Mouse (Mus musculus): ENCODE measurements around the gene Tnfrsf1a.
A peak's percentile ranks its signal among the peaks of the same experiment; 100 is the strongest.

Tnfrsf1a gene

DNA sequence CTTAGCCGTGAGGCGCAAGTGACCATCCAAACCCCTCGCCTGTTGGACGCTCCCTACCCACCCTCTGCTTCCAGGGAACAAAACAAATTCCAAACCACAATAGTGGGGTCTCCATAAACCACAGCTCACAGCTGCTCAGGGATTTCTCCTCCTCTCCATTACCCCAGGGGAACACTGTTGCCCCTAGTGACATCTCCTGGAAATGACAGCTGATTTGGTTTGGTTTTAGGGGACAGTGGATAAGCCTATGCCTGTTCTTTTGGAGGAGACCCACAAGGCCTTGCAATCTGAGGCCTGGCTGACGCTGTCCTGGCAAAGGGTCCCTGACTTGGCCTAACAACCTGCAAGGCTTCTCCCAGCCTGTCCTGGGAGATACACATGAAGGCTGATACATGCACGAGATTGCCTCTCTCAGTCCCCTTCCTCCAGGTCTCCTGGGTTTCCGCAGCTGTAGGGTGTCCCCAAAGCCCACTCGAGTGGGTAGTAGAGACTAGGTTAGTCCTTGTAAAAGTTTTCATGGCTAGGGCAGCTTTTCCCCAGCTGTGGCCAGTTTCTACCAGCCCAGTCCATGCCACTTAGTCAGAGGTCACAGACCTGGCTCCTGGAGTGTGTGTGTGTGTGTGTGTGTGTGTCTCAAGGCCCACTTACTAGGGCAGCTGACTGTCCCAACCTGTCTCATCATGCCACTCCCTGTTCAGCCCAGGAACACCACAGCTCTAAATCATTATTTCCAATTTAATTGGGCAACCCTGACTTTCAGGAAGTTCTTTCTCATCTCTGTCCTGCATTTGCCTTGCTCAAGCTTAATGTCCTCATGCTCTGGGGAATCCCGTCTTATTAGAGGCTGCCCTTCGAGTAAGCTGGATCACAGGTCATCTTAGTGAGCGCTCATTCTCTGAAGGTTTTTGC is 36.2 kb downstream of the Tnfrsf1a start:
- peak; percentile 45 for DNase-seq (ENCODE audit: low read depth)

DNA sequence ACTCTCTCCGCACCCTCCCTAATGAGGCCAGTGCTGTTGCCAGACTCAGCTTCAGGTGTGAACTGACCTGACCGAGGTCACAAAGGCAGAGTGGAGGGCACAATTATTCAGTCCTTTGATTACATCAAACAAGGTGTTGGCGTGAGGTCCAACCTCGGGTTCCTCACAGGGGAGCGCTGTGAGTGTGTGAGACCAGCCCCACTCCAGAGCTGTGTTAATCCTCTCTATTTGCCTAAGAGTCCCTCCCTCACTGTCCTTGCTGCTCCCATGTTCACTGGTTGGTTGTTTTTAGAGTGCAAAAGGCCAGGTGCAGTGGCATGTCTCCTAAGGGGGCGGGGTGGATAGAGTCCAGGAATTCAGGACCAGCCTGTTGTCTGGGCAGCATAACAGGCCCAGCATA is 36.9 kb downstream of the Tnfrsf1a start:
- no peak for DNase-seq (ENCODE audit: low read depth)

DNA sequence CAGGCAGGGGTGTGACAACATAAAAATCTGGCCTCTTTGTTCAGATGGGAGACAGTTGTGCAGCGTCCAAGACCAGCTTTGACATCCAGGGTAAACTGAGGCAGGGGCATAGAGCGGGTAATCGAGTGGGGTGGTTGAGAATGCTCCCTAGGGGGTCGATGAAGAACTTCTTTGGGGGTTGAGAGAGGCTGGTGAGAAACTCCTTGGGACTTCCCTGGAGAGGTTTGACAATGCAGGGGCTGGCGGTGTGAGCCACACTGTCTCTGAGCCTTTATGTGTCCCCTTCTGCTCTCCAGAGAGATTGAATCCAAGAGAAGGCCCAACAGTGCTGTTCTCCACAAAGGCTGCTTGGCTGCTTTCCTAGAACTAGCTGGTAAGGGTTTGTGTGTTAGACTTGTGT is 40.7 kb downstream of the Tnfrsf1a start:
- no peak for DNase-seq (ENCODE audit: low read depth)

DNA sequence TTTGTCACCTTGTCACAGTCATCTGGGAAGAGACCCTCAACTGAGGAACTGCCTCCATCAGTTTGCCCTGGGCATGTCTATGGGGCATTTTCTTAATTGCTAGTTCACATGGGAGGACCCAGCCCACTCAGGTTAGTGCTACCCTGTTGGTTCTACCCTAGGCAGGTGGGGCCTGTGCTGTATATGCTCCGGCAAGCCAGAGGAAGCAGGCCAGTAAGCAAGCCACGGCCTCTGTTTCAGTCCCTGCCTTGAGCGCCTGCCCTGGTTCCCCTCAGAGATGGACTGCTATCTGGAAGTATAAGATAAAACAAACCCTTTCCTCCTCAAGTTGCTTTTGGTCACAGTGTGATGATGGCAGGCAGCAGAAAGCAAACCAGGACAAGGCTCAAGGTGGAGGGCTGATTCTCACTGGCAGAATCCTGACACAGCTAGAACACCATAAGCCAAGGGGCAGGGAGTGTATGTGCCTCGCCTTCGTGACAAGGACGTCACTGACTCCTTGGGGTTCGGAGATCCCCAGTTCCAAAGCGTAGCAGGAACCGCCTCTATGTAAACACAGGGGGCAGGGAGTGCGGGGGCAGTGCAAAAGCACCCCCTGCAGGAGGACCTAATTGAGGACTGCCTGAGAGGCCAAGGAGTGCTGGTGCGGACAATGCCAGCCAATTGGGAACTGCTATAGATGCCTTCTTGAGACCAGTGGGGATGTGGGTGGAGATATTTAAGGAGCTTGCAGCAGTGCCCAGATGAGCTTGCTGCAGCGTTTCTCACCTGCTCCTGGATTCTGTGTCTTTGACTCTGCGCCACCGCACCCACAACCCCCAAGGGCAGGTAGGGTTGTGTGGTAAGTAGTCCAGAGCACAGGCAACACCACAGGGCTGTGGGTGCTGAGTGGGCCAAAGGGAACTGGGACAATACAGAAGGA is 56.6 kb downstream of the Tnfrsf1a start:
- no peak for DNase-seq (ENCODE audit: low read depth)

DNA sequence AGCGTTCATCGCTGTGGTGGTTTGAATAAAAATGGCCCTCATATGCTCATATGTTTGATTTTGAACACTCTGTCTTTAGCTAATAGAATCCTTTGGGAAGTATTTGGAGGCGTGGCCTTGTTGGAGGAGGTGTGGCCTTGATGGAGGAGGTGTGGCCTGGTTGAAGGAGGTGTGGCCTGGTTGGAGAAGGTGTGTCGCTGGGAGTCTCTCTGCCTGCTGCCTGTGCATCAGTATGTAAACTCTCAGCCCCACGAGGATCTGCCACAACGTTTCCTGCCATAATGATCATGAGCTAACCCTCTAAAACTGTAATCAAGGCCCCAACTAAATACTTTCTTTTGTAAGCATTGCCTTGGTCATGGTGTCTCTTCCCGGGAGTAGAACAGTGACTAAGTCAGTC is 58.1 kb downstream of the Tnfrsf1a start:
- DNase-seq (ENCODE audit: low read depth): no peak

DNA sequence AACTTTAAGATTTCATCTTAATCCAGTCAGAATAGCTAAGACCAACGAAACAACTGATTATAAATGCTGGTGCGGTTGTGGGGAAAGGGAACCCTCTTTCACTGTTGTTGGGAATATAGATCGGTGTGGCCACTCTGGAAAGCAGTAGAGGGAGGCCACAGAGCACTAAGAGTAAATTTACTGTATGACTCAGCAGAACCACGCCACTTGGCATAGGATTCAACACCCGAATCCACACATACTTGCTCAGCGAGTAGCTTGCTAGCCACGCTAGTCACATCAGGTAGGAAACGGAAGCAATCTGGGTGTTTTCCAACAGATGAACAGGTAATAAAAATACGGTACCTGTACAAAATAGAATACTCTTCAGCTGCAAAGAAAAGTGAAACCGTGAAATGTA is 58.5 kb downstream of the Tnfrsf1a start:
- DNase-seq (ENCODE audit: low read depth): no peak

DNA sequence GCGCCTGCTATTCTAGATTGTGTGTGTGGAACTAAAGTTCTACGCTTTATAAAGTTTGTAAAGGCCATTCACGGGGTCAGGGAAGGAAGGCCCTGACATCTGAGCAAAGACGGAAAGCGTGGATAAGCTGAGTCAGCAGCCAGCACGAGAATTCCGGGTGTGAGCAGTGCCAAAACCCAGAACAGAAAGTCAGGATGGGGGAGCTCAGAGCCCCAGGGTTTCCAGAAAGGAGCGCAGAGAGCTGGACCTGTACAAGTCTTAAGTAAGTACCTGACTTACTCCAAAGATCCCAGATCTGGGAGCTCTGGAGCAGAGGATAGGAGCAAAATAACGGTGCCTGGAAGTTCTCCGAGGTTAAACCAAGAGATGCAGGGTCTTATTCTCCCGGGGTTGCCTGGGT is 61.4 kb downstream of the Tnfrsf1a start:
- DNase-seq (ENCODE audit: low read depth): no peak

DNA sequence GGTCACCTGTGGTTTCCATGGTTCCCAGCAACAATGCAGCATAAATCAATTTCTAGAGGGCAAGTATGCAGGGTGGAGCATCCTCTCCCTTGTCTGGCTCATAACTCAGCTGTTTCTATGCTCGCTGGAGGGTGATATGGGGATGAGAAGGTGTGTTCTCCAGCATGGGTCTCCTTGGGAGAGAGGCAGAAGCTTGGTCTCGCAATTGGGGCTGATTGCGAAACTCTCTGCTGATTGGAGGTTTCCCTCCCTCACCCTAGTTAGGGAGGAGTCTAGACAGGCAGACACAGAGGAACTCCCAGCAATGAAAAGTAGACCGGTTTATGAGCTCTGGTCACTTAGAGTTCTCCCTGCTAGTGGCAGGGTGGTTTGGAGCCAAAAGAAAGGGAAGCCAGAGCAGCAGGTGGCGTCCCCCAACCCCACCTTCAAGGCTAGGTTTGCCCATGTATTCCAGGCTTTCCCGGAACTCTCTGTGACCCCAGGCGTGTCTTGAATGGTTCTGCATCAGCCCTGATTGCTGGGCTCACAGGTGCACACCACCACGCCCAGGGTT is 61.9 kb downstream of the Tnfrsf1a start:
- DNase-seq (ENCODE audit: low read depth): peak; percentile 37

DNA sequence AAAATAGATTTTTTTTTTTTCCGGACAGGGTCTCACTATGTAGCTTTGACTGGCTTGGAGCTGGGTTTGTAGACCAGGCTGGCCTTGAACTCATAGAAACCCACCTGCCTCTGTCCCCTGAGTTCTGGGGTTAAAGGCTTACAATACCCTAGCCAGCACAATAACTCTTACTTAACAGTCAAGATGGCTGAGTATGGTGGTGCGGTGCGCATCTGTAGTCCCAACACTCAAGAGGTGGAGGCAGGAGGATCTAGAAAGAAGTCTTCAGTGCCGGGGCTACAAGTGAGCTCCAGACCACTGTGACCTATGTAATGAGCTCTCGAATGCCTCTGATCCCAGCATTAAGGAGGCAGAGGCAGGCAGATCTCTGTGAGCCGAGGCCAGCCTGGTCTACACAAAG is 62.5 kb downstream of the Tnfrsf1a start:
- no peak for DNase-seq (ENCODE audit: low read depth)

Measured in induced T-regulatory cell, adult 2 months (primary cell).